Comparison of ENCODE assay signal across 8 mouse cellular contexts in the genomic region with DNA sequence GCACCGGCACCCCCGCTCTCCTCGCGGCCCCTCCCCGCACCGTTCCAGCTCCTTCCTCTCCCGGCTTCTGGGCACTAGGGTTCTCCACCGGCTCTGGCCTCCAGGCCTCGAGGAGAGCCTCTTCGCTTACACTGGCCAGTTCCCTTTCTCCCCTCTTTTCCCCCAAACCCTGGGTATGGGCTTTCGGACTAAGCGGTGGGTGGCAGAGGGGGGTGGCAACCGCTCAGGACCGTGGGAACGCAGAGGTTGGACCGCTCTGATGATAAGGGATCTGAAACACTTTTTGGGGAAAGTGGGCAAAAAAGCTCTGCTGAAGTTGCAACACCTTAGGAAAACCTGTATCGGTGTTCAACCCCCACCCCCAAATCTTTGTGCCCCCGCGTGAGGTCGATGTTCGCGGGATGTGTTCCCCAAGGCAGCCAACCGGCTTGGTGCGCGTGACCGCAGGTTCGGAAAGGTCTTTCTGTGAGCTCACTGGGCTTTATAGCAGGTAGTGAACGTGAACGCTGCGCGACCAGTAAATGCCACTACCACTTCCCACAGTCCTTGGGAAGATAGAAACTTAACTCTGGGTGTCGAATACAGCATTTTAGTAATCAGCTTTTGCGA. TPM values are rescaled to one million over a fixed set of nuclear protein-coding genes. Genes with fewer than 3 reads are reported as not detected.
DNase-seq lines count a peak whose midpoint lies in the region; ATAC-seq and TF ChIP-seq lines count a peak whose summit lies in the region.

No protein-coding gene starts in this region.

- H3K4me3 ChIP-seq in bone marrow macrophage, adult 2 months (ENCODE audit: insufficient read depth, low read length): peak overlapping the region; percentile 83
- peak overlapping the region; percentile 70 for H3K4me3 ChIP-seq in forebrain, embryonic 11.5 days (ENCODE audit: low read depth, low read length)
- H3K4me3 ChIP-seq in hindbrain, embryonic 13.5 days: peak overlapping the region; percentile 79
- H3K4me3 ChIP-seq in stomach, embryonic 14.5 days (ENCODE audit: low read depth, low read length): peak overlapping the region; percentile 79

- peak overlapping the region; percentile 97 for H3K4me2 ChIP-seq in forebrain, embryonic 11.5 days (ENCODE audit: low read depth, low read length, severe bottlenecking)
- peak overlapping the region; percentile 95 for H3K4me2 ChIP-seq in hindbrain, embryonic 13.5 days
- H3K4me2 ChIP-seq in stomach, embryonic 14.5 days (replicated peaks; ENCODE audit: low read depth, low read length): peak overlapping the region; percentile 95

- peak overlapping the region; percentile 80 for H3K9ac ChIP-seq in forebrain, embryonic 11.5 days (ENCODE audit: low read length)
- H3K9ac ChIP-seq in hindbrain, embryonic 13.5 days: peak overlapping the region; percentile 93
- peak overlapping the region; percentile 65 for H3K9ac ChIP-seq in stomach, embryonic 14.5 days (replicated peaks; ENCODE audit: low read depth, low read length)

- no peak; the same call in 1 of the 2 replicates for ATAC-seq in forebrain, embryonic 11.5 days (replicated peaks; ENCODE audit: low FRiP score)
- ATAC-seq in hindbrain, embryonic 13.5 days (ENCODE audit: low FRiP score): no peak
- ATAC-seq in stomach, embryonic 14.5 days (ENCODE audit: insufficient number of reproducible peaks, insufficient read depth, low FRiP score, low read depth): no peak

- peak overlapping the region; percentile 88 for H3K27ac ChIP-seq in bone marrow macrophage, adult 2 months (ENCODE audit: insufficient read depth, low read depth, low read length)
- H3K27ac ChIP-seq in forebrain, embryonic 11.5 days (ENCODE audit: low read depth, low read length): no peak overlapping the region
- peak overlapping the region; percentile 94 for H3K27ac ChIP-seq in hindbrain, embryonic 13.5 days
- H3K27ac ChIP-seq in stomach, embryonic 14.5 days (ENCODE audit: low read length): peak overlapping the region; percentile 72; the same call in 1 of the 2 replicates

- peak; percentile 7 for DNase-seq in gastrocnemius, postnatal 25 days
- DNase-seq in gastrocnemius, postnatal 4 days (ENCODE audit: low spot score in 2 of 2): no peak
- DNase-seq in forebrain, embryonic 11.5 days (ENCODE audit: low spot score): no peak
- DNase-seq in layer of hippocampus, adult 9-11 months: peak; percentile 50
- DNase-seq in lung, postnatal 36 days: peak; percentile 47

- WGBS in forebrain, embryonic 11.5 days: under 1% methylated on average over 33 of the region's 33 CpGs
- under 1% methylated on average over 33 of the region's 33 CpGs for WGBS in hindbrain, embryonic 13.5 days
- 1% methylated on average over 33 of the region's 33 CpGs for WGBS in stomach, embryonic 14.5 days

- H3K4me1 ChIP-seq in bone marrow macrophage, adult 2 months (ENCODE audit: control insufficient read depth, insufficient read depth, low read length): peaks cover 22% of the 10 kb centered on the region
- H3K4me1 ChIP-seq in forebrain, embryonic 11.5 days (replicated peaks; ENCODE audit: control insufficient read depth, insufficient read depth, low read length): peaks cover 6% of the 10 kb centered on the region; the same call in 1 of the 2 replicates
- H3K4me1 ChIP-seq in hindbrain, embryonic 13.5 days (replicated peaks): peaks cover 21% of the 10 kb centered on the region
- 0 out of 2 replicates have a peak, but pooled peaks cover 2% of the 10 kb centered on the region for H3K4me1 ChIP-seq in stomach, embryonic 14.5 days (ENCODE audit: control insufficient read depth, insufficient read depth, low read length)

- TF ChIP-seq POLR2A in bone marrow macrophage, adult 2 months (IDR thresholded peaks at IDR 0.05; ENCODE audit: borderline replicate concordance, low read depth, low read length): no peak

- H3K27me3 ChIP-seq in forebrain, embryonic 11.5 days (ENCODE audit: control insufficient read depth, insufficient read depth, low read length): peaks cover 7% of the 10 kb centered on the region
- H3K27me3 ChIP-seq in hindbrain, embryonic 13.5 days: peaks cover 15% of the 10 kb centered on the region; the same call in 1 of the 2 replicates
- no peaks in the 10 kb centered on the region for H3K27me3 ChIP-seq in stomach, embryonic 14.5 days (ENCODE audit: control insufficient read depth, insufficient read depth, low read length)

- no peaks in the 10 kb centered on the region for H3K9me3 ChIP-seq in forebrain, embryonic 11.5 days (ENCODE audit: control insufficient read depth, low read length)
- no peaks in the 10 kb centered on the region for H3K9me3 ChIP-seq in hindbrain, embryonic 13.5 days
- H3K9me3 ChIP-seq in stomach, embryonic 14.5 days (ENCODE audit: control insufficient read depth, low read depth, low read length): no peaks in the 10 kb centered on the region

- no peaks in the 10 kb centered on the region for H3K36me3 ChIP-seq in forebrain, embryonic 11.5 days (ENCODE audit: control insufficient read depth, insufficient read depth, low read length)
- no peaks in the 10 kb centered on the region for H3K36me3 ChIP-seq in hindbrain, embryonic 13.5 days
- no peaks in the 10 kb centered on the region for H3K36me3 ChIP-seq in stomach, embryonic 14.5 days (ENCODE audit: control insufficient read depth, insufficient read depth, low read length)

- TF ChIP-seq CTCF in bone marrow macrophage, adult 2 months (IDR thresholded peaks at IDR 0.05; ENCODE audit: low read depth, low read length): no peak

RNA-seq across cellular contexts. Expression of gene Ppm1h, which starts 1.0 kb away (rescaled TPM):
- 1 to 10 TPM in 1 of 2 experiments, under 1 TPM in 1; 0.95 to 1.6 TPM for total RNA-seq in gastrocnemius, postnatal 25 days (2021)
- total RNA-seq in gastrocnemius, postnatal 4 days (2021): 1 to 10 TPM; 3.8 to 4.0 TPM
- 48.4 and 52.4 TPM in 2 replicates for polyA plus RNA-seq in bone marrow macrophage, adult 2 months (2012; ENCODE audit: insufficient read depth, insufficient read length, missing spikeins)
- polyA plus RNA-seq in forebrain, embryonic 11.5 days (2014; fragmentation: Nextera tagmentation; extraction: Ambion mirVana): 3.6 and 4.1 TPM in 2 replicates
- polyA plus RNA-seq in hindbrain, embryonic 13.5 days (2015; fragmentation: Nextera tagmentation; extraction: Ambion mirVana): 20.3 and 20.6 TPM in 2 replicates
- 11.5 and 12.0 TPM in 2 replicates for polyA plus RNA-seq in stomach, embryonic 14.5 days (2014; fragmentation: Nextera tagmentation; extraction: Ambion mirVana)

Comparison
In these comparisons a context has a peak if more than half of its experiments do, and no peak if none do; other contexts are left out.
1. DNase-seq: peak in gastrocnemius, postnatal 25 days (single experiment), layer of hippocampus, adult 9-11 months (single experiment) and lung, postnatal 36 days (single experiment); none in gastrocnemius, postnatal 4 days (0 of 2) and forebrain, embryonic 11.5 days (single experiment).
2. Peak in every context shown above with its lines, with median percentiles within 50 percentile points of each other: H3K4me3 ChIP-seq, H3K4me2 ChIP-seq and H3K9ac ChIP-seq.